Mouse (Mus musculus): ENCODE results near the gene Ranbp17. TPM values are rescaled to one million over a fixed set of nuclear protein-coding genes. Genes with fewer than 3 reads are reported as not detected.

The Ranbp17 gene
- polyA plus RNA-seq, 1 experiment from 2014 or later, result 9.4 TPM

Other genes starting within 250 kb of the Ranbp17 start
- not detected in 2 replicates for gene Gm12117, start 237.0 kb downstream of the Ranbp17 start, polyA plus RNA-seq (2015; fragmentation: Nextera tagmentation; extraction: Ambion mirVana)
- gene Gabrp, start 65.2 kb upstream of the Ranbp17 start, polyA plus RNA-seq (2015; fragmentation: Nextera tagmentation; extraction: Ambion mirVana), result 0.14 TPM in 1 of 2 replicates, not detected in the other
- 0.09 and 0.13 TPM in 2 replicates for gene D130052B06Rik, start 85.6 kb upstream of the Ranbp17 start, polyA plus RNA-seq (2015; fragmentation: Nextera tagmentation; extraction: Ambion mirVana)